Mouse (Mus musculus): ENCODE measurements around the gene Golt1b. TPM values are rescaled to one million over a fixed set of nuclear protein-coding genes. Genes with fewer than 3 reads are reported as not detected.
"Not testable (repeated sequence)": the region's sequence is repeated elsewhere in the genome, so short reads cannot be mapped to it uniquely, and the experiment has no call there.

Gene Golt1b
- 19.9 TPM in 2 replicates for polyA plus RNA-seq (2012; ENCODE audit: insufficient read depth, low replicate concordance)

DNA sequence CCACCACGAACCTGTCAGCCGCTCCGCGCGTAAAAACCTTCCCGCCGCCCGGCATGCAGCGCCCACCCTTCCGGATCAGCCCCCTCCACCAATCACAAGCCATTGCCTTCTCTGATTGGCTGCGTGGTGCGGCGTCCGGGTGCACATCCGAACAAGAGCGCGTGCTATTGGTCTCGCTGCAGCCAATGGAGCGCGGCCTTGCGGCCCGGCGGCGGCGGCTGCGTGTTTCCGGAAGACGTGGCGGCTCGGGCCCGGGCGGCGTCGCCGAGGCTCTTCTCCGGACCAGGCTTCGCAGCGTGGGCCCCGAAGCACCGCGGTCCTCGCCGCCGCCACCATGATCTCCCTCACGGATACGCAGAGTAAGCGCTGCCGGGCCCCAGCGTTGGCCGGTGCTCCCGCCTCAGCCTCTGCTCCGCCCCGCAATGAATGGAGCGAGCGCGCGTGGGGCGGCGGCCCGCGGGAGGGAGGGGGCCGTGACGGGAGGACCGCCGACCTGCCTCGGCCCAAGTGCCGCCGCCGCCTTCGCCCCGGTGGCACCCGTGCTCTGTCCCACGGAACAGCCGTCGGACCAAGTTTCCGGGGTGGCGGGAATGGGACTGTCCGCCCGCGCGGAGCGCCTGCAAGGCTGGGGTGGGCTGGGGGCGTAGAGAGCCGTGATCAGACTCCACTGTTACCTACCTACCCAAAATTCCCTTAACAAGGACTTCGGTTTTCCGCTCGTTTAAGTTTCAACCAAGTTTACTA, at the start of gene Golt1b, which contains the start of gene Recql:
Gene Golt1b (plus strand): TSS at position 211 of the 744 bp plus-strand sequence.
Gene Recql (minus strand): TSS at position 77 of the 744 bp plus-strand sequence.
- Histone ChIP-seq H3K4me3 (replicated peaks) (peak within 1 kb of the TSS; percentile 99), H3K27me3 (replicated peaks) (no peaks in the 10 kb centered on the region)
- peak; percentile 71; the same call in 1 of the 2 replicates for TF ChIP-seq FLI1 (IDR thresholded peaks at IDR 0.05; ENCODE audit: low read length)
- TF ChIP-seq GATA1 (IDR thresholded peaks at IDR 0.05; ENCODE audit: borderline replicate concordance, low read length) = no peak

DNA sequence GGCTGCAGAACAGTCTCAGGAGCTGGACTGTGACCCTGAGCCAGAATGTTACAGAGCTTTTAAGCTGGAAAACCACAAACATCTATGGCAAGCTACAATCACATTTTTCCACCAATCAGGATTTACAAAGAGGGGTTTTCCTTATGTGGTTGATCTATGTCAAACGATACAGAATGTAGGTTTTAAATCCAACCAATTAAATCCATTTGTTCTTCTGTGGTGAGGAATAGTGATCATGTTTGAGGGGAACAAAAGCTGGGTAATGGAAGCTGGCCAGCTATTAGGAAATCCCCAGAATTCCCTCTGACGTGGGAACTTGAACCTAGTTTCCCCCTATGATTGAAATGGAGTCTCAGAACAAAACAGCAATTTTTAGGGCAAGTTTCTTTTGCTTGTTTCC, 48.1 kb upstream of the Golt1b start:
- H3K9me3 ChIP-seq = no peaks in the 10 kb centered on the region
- peaks cover 2% of the 10 kb centered on the region for H3K27me3 ChIP-seq (replicated peaks)
- H3K36me3 ChIP-seq (replicated peaks; ENCODE audit: low read length) = no peaks in the 10 kb centered on the region
- no peak overlapping the region for H3K4me3 ChIP-seq (replicated peaks)
- no peaks in the 10 kb centered on the region for H3K4me1 ChIP-seq
- no peak for TF ChIP-seq GATA1 (IDR thresholded peaks at IDR 0.05; ENCODE audit: borderline replicate concordance, low read length)
- no peak for TF ChIP-seq FLI1 (IDR thresholded peaks at IDR 0.05; ENCODE audit: low read length)

More for the DNA sequence above, at the start of gene Golt1b, which contains the start of gene Recql:
- H3K36me3 ChIP-seq (replicated peaks; ENCODE audit: low read length) = peaks cover 30% of the 10 kb centered on the region
- H3K9me3 ChIP-seq = no peaks in the 10 kb centered on the region
- H3K4me1 ChIP-seq = peaks cover 40% of the 10 kb centered on the region

DNA sequence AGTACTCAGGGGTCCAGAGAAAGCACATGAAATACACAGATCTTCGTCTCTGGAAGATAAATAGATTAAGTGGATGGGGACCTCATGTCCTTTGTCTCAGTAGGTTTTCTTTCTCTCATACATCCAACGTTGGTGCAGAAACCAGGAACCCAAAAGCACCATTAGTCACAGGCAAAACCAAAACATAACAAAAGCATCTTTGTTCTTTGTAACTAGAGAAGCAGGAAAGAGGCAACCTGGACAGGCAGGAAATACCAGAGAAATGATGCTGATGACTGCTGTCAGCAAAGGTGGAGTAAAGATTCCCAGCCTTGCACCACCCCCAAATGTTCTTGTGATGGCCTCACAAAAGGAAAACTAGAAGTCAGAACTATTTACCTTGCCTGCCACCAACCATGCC, 47.4 kb upstream of the Golt1b start:
- no peaks in the 10 kb centered on the region for H3K9me3 ChIP-seq
- H3K36me3 ChIP-seq (replicated peaks; ENCODE audit: low read length) = no peaks in the 10 kb centered on the region
- no peak for TF ChIP-seq GATA1 (IDR thresholded peaks at IDR 0.05; ENCODE audit: borderline replicate concordance, low read length)
- TF ChIP-seq FLI1 (IDR thresholded peaks at IDR 0.05; ENCODE audit: low read length) = no peak
- no peak overlapping the region for H3K4me3 ChIP-seq (replicated peaks)
- no peaks in the 10 kb centered on the region; the same call in 1 of the 2 replicates for H3K4me1 ChIP-seq
- H3K27me3 ChIP-seq (replicated peaks) = peaks cover 2% of the 10 kb centered on the region

DNA sequence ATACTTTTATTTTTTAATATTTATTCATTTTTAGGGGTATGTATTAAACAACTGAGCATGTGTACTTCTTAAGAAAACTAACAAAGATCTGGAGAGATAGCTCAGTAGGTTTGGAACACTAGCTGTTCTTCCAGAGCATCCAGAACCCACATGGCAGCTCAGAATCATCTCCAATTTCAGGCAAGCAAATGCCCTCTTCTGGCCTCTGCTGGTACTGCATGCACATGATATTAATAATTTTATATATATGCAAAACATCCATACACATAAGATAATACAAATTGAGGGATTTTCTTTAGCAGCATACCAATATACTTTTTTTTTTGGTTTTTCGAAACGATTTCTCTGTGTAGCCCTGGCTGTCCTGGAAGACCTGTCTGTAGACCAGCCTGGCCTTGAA, 43.5 kb upstream of the Golt1b start:
- Histone ChIP-seq H3K4me1 (peaks cover 20% of the 10 kb centered on the region), H3K27me3 (replicated peaks) (peaks cover 2% of the 10 kb centered on the region), H3K36me3 (replicated peaks; ENCODE audit: low read length) (peaks cover 8% of the 10 kb centered on the region), H3K4me3 (replicated peaks) (no peak overlapping the region), H3K9me3 (no peaks in the 10 kb centered on the region)
- TF ChIP-seq GATA1 (IDR thresholded peaks at IDR 0.05; ENCODE audit: borderline replicate concordance, low read length) (no peak), FLI1 (IDR thresholded peaks at IDR 0.05; ENCODE audit: low read length) (no peak)

DNA sequence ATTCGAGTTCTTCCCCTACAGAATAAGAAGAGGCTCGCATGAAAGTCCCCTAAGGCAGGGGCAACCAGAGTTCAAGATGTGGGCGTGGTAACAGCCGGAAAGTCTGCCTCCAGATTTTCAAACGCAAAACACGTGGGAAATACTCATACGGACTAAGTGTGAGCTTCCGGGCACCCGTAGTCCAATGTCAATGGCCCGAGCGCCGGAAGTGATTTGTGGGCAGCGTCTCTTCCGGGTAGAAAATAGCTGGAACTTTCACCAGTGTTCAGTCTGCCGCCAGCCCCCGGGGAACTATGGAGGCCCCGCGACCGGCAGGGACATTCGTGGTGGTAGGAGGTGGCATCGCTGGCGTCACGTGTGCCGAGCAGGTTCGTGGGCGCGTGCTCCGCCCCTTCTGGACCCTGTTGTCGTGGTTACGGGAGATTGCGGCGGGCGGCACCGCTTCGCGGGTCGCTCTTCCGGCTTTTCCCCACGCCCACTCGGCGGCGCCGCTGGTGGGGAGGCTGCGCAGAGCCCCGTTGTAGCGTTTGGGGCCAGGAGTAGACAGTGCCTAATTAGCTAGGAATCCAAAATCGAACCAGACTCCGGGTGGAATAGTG, 41.5 kb upstream of the Golt1b start, which contains the start of gene Pyroxd1:
Gene Pyroxd1 (plus strand): TSS at position 215 of the 599 bp plus-strand sequence.
- Histone ChIP-seq H3K27me3 (replicated peaks) (no peaks in the 10 kb centered on the region), H3K4me1 (peaks cover 27% of the 10 kb centered on the region), H3K36me3 (replicated peaks; ENCODE audit: low read length) (peaks cover 26% of the 10 kb centered on the region), H3K9me3 (no peaks in the 10 kb centered on the region), H3K4me3 (replicated peaks) (peak within 1 kb of the TSS; percentile 98)
- TF ChIP-seq FLI1 (IDR thresholded peaks at IDR 0.05; ENCODE audit: low read length) (peak; percentile 52; the same call in 1 of the 2 replicates), GATA1 (IDR thresholded peaks at IDR 0.05; ENCODE audit: borderline replicate concordance, low read length) (no peak)

DNA sequence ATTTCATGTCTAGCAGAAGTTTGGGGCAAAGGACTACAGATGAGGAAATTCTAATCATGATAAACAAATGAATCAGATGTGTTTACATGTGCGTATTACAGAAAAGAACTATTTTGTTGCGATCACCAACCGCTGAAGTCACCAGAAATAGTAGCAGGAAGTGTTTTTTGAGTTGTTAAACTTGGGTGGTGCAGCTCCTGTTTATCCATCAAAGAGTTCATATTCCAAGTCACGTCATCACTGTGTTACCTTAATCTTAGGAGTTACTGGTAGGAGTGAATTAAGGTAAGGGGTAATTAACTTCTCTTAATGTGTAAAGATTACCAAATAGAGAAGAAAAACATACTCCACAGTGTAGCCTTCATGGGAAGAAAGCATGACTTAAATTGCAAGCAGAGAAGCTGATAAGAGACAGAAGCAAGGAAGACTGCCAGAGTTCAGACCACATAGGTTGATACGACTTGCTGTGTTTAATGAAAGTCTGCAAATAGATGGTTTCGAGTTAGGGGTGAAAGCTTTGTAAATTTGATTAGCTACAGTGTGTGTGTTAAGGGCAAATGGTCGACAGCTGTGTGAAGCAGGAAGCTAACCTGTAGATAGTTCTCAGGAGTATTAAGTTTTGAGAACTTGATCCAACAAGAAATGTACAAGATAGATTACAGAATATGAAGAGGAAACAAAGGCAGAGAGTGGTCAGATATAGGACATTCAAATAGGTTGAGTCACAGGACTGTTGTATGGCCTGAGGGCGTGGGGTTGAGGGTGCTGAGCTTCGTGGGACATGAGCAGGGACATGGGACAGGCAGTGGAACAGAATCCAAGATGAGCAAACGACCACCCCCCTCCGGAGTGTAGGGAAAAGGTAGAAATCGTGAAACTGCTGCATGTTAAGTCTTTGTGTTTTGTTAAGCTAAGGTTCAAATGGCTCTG, 40.6 kb upstream of the Golt1b start:
- Histone ChIP-seq H3K27me3 (replicated peaks) (no peaks in the 10 kb centered on the region), H3K9me3 (no peaks in the 10 kb centered on the region)
- TF ChIP-seq GATA1 (IDR thresholded peaks at IDR 0.05; ENCODE audit: borderline replicate concordance, low read length) (no peak), FLI1 (IDR thresholded peaks at IDR 0.05; ENCODE audit: low read length) (no peak)

DNA sequence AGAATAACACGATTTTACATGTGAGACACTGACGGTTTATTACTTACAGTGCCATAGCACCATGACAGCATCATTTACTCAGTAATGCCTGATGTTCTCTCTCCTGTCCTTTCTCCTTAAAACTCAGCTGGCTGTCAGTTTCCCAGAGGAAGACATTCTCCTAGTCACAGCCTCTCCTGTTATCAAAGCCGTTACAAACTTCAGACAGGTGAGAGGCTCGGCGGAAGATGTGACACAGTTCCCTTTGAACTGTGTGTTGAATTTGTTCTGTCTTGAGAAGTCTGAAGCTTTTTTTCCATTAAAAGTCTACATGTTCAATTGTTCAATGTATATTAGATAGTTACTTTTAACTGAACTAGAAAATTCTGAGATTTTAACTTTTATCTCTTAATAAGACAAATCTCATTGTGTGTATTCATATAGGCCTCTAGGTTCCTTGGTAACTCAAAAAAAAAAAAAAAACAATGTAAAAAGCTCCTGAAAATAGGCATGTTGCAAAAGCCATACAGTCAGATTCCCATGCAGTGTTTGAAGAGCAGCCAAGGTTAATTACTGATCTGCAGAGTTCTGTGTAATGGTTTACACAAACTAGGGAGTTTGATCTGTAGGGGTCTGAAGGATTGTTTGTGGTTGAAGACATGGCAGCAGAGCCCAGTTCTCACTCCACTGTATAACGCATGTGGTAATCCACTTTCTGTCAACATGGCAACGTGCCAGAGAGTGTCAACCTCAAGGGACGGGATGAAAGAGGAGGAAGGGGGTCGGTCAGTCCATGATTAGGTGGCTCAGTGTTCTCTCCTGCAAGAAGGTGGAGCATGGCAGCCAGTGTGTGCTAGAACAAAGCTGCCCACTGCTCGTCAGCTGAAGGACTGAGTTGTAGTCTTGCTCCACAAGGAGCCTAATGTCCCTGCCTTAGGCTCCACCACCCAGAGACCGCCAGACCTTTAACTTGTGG, 39.3 kb upstream of the Golt1b start:
- Histone ChIP-seq H3K4me3 (replicated peaks) (peak overlapping the region; percentile 0), H3K9me3 (no peaks in the 10 kb centered on the region)

More for the DNA sequence above, 40.6 kb upstream of the Golt1b start:
- peaks cover 35% of the 10 kb centered on the region for H3K36me3 ChIP-seq (replicated peaks; ENCODE audit: low read length)
- peak overlapping the region; percentile 98 for H3K4me3 ChIP-seq (replicated peaks)
- peaks cover 27% of the 10 kb centered on the region for H3K4me1 ChIP-seq

DNA sequence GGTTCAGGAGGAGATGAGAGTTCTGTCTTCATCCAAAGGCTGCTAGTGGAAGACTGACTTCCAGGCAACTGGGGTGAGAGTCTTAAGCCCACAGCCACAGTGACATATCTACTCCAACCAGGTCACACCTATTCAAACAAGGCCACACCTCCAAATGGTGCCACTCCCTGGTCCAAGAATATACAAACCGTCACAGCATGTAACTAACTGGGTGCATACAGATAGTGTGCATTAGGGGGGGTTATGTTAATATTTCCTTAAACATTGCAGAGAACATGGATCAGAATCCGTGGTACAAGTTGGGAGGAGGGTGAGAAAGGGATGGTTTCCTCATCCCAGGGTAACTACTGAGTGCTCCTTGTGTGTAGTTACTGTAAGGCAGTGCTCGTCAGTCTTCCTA, 34.9 kb upstream of the Golt1b start:
- H3K9me3 ChIP-seq = not testable (repeated sequence)
- peaks cover 79% of the 10 kb centered on the region for H3K36me3 ChIP-seq (replicated peaks; ENCODE audit: low read length)

More for the DNA sequence above, 39.3 kb upstream of the Golt1b start:
- TF ChIP-seq GATA1 (IDR thresholded peaks at IDR 0.05; ENCODE audit: borderline replicate concordance, low read length) (no peak), FLI1 (IDR thresholded peaks at IDR 0.05; ENCODE audit: low read length) (no peak)
- peaks cover 27% of the 10 kb centered on the region for H3K4me1 ChIP-seq
- peaks cover 45% of the 10 kb centered on the region for H3K36me3 ChIP-seq (replicated peaks; ENCODE audit: low read length)
- H3K27me3 ChIP-seq (replicated peaks) = no peaks in the 10 kb centered on the region

More for the DNA sequence above, 34.9 kb upstream of the Golt1b start:
- H3K4me3 ChIP-seq (replicated peaks); H3K27me3 ChIP-seq (replicated peaks): not testable (repeated sequence)
- peaks cover 16% of the 10 kb centered on the region for H3K4me1 ChIP-seq

Measured in megakaryocyte, embryonic 14.5 days (primary cell).